Mouse (Mus musculus) frontal cortex, postnatal 36 days (tissue): ENCODE results near the gene Fam24b.

Source experiments
- DNase-seq, 2 experiments: peaks; one replicate each; pipeline ENCODE4 v3.0.0; 2022; ENCODE audit warnings: low spot score in 2 of 2

Fam24b gene

DNA sequence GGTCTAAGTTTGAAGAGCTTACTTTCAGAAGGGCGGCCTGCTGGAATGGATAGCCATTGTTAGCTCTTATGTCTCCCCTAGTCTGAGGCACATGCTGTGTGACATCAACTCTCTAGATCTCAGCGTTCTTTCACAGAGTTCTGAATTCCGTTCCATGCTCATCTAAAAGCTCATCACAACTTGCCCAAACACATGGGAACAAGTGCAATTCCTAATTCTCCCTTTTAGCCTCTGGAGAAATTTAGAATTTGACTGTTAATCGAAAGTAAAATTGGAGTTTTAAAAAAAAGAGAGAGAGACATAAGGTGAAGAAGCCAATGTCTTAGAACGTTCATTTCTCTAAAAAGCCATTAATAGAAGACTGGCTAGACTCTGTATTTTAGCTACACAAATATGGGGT is at the start of gene Fam24b:
TSS of gene Fam24b (minus strand) at position 101 of the 400 bp plus-strand sequence.
- DNase-seq: no peak

DNA sequence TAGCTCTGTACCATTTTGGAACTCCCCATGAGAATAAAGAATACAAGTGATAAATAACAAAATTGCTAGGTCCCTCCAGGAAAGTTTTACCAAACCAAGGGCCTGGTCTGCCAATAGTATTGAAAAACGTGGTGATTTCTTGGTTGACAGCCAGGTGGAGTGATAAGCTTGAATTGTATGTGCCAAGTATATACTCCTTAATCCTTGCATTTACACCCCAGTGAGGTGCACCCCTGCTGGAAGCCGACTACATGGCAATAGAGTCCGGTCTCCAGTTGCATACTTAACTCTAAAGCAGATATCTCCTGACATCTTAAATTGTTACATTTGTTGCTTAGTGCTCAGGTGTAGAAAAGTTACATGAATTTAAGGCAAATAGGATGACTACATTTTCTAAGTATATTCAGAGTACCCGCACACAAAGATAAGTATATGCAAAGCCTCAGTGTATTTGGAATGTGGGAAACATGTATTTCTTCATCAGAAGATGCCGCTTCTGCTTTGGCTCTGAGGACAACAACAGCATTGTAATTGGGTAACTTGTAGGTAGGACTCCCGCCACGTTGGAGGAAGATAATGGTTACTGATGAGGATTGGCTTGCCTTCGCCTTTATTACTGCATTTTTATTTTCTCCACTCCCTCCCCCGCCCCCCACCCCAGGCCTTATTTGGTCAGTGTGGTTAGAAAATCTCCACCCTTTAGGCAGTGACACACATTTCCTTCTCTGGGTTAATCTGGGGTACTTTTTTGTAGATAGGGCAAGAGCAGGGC is 42.8 kb upstream of the Fam24b start:
- DNase-seq: no peak

GRCm38 (mm10) chr7:131371470-131371860 is 42.1 kb upstream of the Fam24b start:
- DNase-seq: no peak

- DNase-seq: peak; percentile 92
Measured at GRCm38 (mm10) chr7:131370648-131371469, 41.5 kb upstream of the Fam24b start, which contains the start of gene Pstk. Gene Pstk, plus strand, starts transcription at chr7:131371141.

GRCm38 (mm10) chr7:131364131-131364530 is 34.8 kb upstream of the Fam24b start:
- no peak for DNase-seq

DNA sequence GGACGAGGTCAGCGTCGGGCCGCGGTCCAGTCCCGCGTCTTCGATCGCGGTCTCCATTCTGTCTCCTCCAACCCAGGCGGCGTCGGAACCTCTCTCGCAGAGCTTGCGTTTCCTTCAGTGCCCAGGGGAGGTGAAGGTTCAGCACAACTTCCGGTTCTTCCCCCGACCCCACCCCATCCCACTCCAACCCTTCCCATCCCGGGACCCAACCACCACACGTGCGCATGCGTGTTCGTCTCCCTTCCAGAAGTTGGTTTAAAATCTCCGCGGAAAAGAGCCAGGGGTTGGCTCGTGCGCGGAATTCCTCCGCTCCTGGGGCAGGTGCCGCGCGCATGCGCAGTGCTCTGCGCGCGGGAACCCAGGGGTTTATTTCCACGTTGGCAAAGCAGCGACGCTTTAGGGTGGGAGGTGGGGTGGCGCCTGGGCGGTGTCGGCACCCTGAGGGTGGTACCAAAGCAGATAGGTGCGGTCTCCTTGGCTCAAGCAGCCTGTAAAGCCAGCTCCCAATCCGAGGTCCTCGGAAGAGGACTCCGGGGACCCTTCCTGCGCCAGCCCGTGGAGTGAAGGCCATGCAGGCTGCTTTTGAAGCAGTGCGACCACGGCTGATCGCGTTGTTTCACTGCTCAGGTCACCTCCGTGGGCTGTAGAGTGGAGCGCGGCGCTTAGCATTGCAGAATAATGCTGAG is 33.4 kb upstream of the Fam24b start, which contains the start of gene 2310057M21Rik:
TSS of gene 2310057M21Rik (minus strand) at position 145 of the 686 bp plus-strand sequence.
- peak; percentile 93 to 94 for DNase-seq

DNA sequence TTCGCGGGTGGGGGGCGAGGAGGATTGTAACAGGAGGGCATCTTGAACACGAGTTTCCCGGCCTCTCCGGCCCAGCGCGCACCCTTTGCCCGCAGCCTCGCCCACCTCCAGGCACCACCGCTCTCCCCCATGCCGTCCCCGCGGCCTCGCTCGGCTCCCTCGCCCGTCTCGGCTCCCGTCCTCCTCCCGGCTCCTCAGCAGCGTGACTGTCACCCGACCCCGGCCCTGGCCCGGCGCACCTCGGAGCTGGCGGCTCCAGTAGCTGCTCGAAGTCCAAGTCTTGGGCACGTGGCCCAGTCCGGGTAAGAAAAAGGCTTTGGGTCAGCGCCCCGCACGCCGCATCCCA is 32.9 kb upstream of the Fam24b start:
- no peak for DNase-seq

DNA sequence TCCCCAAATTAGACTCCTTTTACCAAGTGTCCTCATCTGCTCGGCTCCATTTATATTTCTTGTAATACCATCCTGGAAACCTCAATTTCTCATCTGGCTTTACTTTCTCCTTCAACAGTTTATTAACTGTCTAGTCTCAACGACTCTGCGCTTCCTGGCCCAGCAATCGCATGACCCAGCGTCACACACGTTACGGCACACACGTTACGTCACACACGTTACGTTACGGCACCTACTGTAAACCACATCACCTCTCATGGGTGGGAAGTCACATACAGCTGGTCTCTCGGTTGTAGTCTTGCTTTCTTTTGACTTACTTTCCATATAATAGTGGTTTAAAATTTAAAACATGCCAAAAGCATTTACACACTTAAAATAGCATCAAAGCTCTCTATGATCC is 26.8 kb upstream of the Fam24b start:
- DNase-seq: no peak

- no peak for DNase-seq
Measured at GRCm38 (mm10) chr7:131345856-131346541, 16.7 kb upstream of the Fam24b start.

DNA sequence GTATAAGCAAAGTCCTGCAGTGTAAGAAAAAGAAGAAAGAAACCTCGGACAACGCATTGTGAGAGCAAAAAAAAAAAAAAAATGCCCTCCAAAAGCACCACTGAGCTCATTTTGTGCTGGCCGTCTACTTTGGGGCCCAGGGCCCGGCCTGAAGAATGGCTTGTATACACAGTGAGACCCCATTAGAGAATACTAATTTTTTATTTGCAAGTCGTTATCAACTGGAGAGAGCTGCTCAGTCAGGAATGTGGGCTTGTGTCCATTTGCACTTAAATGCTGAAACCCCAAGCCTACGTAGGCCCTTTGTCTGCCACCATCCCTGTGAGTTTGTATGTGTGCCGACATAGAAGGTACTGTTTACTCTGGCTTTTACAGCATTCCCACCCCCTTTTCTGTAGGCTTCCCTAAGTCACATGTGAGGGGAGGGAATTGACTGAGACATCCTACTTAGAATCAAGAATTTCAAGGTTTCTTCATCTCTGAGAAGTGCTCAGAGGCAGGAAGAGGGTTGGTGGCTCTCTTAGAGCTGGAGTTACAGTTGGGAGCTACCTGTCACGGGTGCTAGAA is 8.3 kb upstream of the Fam24b start:
- no peak for DNase-seq

- no peak for DNase-seq
Measured at GRCm38 (mm10) chr7:131333564-131333963, 4.2 kb upstream of the Fam24b start, which contains the start of gene Fam24a. Gene Fam24a, plus strand, starts transcription at chr7:131333864.

GRCm38 (mm10) chr7:131331688-131332087 is 2.4 kb upstream of the Fam24b start:
- no peak for DNase-seq

DNA sequence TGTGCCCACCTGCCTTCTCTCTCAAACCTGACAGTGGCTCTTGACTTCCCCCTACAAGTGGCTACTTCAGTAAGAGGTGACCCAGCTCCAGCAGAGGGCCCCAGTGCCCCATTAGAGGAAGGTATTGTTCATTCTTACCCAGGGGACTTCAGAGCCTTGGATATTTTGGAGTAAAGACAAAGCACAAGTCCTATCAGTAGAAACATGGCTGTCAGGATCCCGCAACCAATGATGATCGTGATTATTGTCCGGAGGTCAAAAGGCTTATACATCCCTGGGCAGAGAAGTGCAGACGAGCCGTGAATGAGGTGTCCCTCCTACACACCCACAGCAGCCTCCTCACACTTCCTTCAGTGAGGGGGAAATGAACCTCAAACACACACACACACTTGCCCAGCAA is 2.3 kb downstream of the Fam24b start:
- DNase-seq: no peak

GRCm38 (mm10) chr7:131322192-131322591 is 7.1 kb downstream of the Fam24b start, which contains the start of gene Cuzd1:
Gene Cuzd1, minus strand, starts transcription at chr7:131322292.
- DNase-seq: no peak

DNA sequence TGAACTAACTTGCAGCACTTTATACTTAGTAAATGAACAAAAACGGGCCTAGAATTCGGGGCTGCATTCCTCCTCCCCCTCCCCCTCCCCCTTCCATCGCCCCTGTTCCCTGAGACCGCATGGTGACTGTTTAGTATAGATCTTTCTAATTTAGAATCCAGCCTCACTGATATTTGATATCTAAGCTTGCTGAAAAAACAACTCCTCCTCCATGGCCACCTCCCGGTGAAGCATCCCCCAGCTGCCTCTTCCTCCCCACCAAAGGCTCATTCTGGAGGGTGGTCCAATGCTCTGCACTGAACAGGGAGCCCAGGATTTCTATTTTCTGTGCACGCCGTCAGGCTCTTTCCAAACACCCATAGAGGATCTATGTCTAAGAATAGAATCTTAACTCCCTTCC is 11.0 kb downstream of the Fam24b start:
- no peak for DNase-seq

DNA sequence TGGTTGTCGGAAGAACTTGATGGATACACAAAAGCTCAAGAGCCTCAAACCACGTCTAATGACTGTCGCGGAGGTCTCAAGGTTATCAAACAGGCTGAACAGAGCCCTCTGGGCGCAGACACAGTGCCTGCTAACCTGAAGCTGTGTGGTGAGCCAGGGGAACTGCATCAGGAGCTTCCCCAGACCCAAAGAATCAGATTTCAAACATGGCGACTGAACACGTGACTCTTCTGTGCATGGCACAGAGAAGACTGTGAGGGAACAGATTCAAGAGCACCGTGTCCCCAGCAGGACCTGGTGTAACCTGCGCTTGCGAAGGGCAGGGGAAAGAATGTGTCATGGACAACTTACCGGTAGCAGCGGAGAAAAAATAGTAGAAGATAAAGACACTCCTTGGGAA is 11.7 kb downstream of the Fam24b start:
- no peak for DNase-seq

DNA sequence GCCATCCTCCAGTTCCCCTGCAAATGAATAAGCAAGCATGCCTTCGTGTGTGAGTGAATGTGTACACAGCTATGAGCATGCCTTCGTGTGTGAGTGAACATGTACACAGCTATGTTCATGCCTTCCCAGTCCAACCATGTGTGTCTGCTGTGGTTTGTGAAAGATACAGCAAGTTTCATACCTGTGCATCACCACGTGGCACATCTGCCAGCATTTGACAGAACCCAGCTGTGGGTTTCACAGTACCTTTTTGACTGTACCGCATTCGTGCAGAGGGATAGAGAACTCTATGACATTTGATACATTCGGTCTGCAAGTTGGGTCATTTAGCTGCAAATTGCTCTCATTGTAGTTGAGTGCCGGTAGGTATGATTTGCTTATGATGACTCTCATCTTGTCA is 14.8 kb downstream of the Fam24b start:
- DNase-seq: no peak

DNA sequence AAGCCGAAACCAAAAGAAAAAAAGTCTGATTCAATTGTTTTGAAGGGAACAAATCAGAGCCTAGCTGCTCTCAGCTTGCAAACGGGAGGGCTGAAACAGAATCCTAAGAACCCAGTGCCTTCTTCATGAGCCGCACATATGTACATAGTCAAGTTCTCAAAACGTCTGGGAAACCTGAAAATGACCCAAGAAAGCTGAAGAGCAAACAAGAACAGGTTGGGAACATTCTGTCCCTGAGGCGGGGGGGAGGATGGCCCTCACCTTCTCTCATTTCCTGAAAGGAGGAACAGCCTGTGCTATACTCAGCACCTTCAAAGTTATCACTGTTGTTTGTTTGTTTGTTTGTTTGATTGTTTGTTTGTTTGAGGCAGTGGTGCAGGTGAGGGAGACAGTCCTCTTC is 22.6 kb downstream of the Fam24b start:
- no peak for DNase-seq

GRCm38 (mm10) chr7:131303340-131303739 is 26.0 kb downstream of the Fam24b start:
- no peak for DNase-seq

DNA sequence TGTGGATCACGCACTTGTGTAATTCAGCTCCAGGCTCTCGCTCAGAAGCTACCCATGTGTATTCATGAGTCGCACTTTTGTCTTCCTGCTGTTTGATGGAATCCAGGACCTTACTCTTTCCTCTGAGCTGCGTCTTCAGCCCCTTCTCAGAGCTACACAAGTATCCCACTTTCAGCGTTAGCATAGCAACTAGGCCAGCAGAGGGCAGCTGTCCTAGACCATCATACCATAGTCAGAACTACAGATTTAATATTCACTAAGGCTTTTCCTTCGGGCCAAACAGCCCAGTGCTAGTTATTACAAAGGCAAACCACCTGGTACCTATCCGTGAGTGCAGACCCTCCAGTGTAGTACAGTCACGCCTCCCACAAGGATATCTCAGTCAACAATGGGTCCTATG is 32.2 kb downstream of the Fam24b start:
- DNase-seq: no peak
